Mouse (Mus musculus) frontal cortex, postnatal 36 days (tissue): ENCODE results near the gene 9130023H24Rik.
A peak's percentile ranks its signal among the peaks of the same experiment; 100 is the strongest.

Experiments
- DNase-seq, 2 experiments: peaks; one replicate each; pipeline ENCODE4 v3.0.0; 2022; ENCODE audit warnings: low spot score in 2 of 2

Gene 9130023H24Rik

DNA sequence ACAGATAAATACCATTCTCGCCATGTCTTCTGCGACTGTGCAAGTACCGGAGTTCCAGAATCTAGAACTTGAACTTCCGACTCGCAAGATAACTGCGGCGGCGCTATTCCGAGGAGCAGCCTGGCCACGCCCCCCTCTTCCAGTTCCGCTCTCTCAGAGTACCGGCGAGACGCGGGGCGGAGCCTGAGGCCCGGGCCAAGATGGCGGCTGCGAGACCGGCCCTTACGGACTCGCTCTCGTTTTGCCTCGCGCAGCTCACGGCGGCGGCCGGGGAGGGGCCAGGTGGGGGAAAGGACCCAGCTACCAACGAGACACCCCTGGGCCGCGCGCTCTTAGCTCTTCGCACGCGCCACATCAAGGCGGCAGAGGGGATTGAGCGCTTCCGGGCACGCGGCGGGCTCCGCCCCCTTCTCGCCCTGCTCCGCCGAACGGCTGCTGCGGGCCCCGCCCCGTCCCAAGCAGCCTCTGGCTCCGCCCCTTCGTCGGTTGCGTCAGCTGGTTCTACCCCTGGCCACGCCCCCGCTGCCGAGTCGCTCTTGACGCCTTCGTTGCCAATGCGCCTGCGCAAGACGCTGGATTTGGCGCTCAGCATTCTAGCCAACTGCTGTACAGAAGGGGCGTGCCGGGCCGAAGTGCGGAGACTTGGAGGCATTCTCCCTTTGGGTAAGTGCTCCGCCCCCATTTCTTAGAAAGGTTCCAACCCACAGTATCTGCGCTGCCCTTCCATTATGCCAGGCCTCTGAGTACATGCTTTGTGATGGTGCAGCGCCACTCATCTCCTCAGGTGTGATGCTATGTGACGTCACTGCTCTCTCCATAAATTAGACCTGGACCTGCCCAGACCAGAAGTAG is at the start of gene 9130023H24Rik:
Gene 9130023H24Rik (minus strand): TSS at position 105 of the 852 bp plus-strand sequence.
- DNase-seq = peak; percentile 99

DNA sequence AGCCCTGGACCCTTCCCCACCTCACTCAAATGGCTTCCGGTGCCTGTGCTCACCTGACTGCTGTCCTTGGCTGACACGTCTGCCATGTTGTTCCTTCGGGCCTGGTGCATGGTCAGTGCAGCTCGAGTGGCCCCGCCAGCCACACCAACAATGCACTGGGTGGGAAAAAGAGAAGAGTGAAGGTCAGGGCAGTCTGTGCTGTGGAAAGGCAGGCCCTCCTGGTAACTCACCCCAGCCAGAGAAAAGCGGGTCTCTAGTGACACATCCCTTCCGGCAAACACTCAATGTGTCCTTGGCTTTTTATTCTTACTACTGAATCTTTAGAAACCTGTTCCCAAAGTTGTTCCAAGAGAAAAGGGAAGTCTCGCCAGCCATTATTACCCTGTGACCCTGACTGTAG is 47.2 kb upstream of the 9130023H24Rik start:
- DNase-seq = no peak

DNA sequence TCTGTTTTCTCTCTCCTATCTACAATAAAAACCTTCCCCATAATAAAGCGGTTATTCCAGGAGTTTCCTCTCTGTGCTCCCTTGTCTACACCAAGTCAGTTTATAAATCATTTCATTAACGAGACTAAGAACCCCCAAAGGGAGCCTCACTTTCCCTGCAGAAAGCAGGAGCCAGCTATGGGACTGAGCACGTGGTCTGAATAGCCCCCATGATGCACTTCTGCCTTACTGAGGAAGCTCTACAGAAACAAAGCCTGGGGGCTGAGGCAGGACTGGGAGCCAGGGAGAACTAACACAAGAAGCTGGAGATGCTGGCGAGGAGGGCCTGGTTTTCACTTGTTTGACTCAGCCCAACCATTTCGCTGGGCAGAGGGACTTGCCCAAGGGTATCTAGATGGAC is 46.2 kb upstream of the 9130023H24Rik start:
- no peak for DNase-seq

DNA sequence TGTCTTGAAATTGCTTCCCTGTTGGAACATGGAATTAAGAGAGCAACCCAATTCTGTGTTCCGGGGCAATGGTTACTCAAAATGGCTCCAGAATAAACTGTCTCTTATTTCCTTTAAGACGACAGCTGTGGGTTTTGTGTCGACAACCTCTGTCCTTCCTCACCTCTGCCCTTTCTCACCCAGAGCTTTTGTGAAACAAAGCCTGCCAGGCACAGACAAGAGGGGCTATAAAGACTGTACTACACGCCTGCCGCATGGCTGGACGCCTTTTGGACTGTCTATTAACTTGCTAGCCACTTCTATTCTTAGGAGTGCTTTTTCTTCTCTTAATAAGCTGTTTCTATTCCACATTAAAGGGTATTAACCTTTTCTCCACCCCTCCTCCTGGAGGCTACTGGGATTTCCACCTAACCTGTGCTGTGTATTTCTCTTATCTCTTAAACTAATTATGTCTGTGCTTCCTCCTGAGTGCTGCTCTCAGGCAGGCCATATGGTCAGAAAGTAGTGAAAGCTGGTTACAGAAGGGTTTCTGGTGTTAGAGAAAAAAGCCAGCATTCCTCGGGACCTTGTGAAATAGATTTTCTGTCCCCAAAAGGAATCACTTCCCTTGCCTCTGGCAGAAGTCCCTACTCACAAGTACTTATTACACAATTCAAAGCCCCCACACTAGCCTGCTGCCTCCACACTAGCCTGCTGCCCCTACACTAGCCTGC is 44.9 kb upstream of the 9130023H24Rik start:
- no peak for DNase-seq

DNA sequence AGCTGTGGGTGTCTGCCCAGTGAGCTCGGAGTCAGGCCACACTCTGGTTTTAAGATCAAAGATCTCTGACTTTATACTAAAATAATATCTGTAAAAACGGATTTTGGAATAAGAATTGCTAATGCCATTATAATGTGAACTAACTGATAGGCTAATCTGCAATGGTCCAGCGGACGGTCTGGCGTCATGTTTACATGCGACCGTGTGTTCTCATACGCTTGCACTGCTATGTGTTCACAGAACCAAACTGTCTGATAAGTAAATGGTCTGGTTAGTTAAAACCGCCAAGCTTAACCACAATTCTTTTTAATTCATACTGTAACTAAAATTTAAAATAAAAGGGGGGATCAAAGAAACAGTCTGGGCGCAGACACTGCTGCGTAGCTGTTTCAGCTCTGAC is 43.9 kb upstream of the 9130023H24Rik start:
- DNase-seq = no peak

DNA sequence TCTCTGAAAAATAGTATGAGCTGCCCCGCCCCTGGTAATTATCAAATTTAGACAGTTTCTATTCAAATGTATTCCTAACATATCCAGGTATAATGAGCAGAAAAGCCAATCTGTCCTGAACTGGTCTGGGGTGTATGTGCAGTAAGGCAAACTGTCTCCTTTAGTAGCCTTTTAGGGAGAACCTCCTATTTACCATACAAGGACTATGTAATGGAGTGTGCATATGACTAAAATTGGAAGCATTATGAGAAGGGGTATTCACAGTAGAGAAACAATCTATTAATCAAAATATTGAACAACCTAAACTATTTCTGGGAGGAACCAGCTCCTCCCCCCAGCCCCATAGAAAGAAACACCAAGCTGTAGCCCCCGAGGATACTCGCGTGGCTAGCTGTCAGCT is 41.9 kb upstream of the 9130023H24Rik start:
- no peak for DNase-seq

DNA sequence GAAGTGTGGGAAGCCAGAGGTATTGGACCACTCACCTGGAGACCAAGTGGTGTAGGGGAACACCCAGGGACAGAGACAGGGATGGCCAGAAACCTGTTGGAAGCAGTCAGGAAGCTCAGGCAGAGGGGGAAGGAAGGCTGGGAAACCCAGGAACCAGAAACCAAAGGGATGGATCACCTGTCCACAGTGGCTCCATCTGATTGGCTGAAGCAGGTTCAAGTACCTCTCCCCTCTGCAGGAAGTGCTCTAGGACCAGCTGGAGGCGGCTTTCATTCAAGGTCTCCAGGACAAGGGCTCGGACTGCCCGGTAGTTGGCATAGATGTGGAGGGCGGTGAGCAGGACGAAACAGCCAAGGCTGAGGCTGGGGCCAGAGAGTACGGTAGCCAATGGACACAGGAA is 38.2 kb upstream of the 9130023H24Rik start:
- no peak for DNase-seq

DNA sequence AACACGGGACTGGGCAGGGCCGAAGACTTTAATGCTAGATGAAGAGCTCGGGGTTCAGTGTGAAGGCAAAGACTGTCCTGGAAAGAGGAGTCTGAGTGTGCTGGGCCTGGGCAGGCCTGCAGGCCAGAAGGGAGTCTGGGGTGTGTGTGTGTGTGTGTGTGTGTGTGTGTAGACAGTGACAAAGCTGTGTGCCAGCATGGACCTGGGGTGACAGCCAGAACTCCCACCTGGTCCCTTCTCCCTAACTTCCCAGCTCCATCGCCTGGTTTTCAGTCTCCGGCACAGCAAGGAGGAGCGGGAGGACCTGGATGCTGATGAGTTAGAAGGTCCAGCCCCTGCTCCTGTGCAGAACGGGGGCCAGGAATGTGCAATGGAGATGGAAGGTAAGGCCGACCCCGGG is 33.7 kb upstream of the 9130023H24Rik start:
- no peak for DNase-seq

DNA sequence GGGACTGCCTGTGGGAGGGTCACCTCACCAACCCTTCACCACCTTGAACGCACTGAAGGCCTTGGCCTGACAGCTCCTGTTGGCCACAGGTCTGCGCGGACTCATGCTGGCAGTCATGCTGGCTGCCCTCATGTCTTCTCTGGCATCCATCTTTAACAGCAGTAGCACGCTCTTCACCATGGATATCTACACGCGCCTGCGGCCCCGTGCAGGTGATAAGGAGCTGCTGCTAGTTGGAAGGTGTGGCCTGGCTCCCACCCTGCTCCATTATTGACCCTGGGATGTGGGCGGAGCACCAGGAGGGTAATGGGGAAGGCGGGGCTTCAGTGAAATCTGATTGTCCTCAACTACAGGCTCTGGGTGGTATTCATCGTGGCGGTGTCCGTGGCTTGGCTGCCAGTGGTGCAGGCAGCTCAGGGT is 32.6 kb upstream of the 9130023H24Rik start:
- DNase-seq = no peak

DNA sequence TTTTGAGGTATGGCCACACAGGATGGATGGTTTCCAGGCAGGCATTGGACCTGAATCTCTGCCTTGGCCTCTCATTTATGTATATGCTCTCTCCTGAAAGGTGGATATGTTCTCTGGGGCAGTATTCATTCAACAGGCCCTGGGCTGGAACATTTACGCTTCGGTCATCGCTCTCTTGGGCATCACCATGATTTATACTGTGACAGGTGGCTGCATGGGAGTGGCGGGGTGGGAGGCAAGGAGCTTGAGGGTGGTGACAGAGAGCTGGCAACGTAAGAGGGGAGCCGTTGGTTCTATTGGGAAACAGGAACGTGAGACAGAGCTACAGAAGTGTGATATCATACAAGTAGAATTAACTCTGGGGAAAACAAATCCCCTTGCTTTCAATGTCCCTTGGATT is 30.0 kb upstream of the 9130023H24Rik start:
- DNase-seq = no peak

DNA sequence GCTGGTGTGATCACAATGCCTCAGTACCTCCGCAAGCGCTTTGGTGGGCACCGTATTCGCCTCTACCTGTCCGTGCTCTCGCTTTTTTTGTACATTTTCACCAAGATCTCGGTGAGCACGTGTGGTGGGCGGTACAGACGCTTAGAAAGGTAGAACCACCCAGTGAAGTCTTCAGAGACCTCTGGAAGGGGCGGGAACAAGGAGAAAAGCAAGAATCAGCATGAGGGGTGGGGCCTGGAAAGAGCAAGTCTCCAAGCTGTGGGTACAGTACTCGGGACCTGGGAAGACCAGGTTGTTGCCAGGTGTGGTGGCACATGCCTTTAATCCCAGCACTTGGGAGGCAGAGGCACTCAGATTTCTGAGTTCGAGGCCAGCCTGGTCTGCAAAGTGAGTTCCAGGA is 29.6 kb upstream of the 9130023H24Rik start:
- DNase-seq = no peak

DNA sequence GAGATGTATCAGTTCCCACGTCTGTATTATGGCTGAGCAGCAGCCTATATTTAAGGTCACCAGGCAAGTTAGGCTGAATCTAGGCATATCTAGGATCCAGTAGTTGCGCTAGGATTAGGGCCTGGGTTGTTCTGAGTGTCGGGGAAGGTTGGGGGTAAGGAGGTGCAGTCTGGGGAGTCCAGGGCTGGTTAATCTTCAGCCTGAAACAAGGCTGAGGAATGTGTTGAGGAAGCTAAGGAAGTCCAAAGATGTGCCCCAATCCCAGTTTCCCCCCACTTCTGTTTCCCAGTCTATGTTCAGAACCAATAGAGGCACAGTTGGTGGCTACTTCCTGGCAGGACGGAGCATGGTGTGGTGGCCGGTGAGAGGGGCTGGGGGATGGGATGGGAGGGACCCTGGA is 28.2 kb upstream of the 9130023H24Rik start:
- DNase-seq = no peak

DNA sequence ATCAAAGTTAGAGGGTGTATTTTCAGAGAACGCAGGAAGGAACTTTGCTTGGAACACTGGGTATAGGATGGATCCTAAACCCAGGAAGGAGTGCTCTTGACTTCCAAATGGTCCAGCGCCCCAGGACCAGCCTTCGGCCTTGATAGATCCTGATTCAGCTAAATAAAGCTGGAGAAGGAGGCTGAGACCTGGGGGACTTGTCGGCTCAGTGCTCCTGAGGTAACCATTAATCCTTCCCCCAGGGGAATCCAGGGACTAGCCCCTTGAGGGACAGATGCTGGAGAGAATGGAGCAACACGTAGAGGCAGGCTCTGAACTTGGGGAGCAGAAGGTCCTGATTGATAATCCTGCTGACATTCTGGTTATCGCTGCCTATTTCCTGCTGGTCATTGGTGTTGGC is 27.6 kb upstream of the 9130023H24Rik start, which contains the start of gene Slc5a2:
Gene Slc5a2 (plus strand): TSS at position 247 of the 400 bp plus-strand sequence.
- no peak for DNase-seq

DNA sequence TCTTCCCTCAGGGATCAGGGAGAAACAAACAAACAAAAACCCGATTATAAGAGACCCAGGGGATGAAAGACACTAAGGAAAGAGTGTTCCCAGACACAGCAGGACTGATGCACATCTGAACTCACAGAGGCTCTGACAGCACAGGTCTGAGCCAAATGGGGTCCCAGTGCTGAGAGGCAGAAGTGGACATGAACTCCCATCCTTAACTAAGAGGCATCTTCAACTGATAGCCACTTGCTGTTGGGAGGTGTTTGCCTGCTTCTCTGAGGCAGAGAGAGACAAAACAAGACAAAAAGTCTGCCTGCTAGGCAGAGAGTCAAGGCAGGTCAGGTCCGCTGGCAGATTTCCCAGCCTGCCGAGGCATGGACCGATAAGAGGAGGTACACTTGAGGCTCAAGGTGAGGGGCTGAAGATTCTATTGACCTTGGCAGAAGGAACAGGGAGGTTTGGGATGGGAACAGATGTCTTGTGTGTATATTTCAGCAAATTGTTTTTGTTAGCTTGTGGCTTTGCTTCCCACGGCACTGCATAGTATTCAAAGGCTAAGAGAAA is 19.0 kb upstream of the 9130023H24Rik start:
- DNase-seq = no peak

DNA sequence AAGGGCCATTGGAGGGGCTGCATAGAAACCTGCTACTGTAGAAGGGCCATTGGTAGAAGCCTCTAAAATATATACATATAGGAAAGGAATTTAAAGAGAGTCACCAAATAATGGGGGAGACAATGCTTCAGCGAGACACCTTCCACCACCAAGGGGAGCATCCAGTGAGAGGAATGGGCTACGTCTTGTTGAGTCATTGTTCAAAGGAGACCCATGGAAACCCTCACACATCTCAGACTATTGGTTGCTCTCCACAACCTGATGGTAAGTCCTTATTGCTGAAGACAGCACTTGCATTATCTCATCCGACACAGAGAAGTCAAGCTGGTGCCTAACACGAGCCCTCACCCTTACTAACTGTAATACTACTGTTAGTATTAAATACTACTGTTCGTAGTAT is 17.9 kb upstream of the 9130023H24Rik start:
- DNase-seq = no peak

DNA sequence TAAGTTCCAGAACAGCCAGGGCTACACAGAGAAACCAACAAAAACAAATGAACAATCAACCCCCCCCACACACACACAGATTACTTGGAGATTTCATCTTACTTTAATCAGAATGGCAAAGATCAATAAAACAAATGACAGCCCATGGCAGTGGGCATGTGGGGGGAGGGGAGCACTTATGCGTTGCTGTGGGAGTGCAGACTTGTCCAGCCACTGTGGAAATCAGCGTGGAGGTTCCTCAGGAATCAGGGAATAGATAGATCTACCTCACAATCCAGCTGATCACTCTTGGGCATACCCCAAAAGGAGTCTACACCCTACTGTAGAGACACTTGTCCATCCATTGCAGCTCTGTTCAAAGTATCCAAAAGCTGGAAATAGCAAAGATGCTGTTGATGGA is 17.1 kb upstream of the 9130023H24Rik start:
- no peak for DNase-seq

DNA sequence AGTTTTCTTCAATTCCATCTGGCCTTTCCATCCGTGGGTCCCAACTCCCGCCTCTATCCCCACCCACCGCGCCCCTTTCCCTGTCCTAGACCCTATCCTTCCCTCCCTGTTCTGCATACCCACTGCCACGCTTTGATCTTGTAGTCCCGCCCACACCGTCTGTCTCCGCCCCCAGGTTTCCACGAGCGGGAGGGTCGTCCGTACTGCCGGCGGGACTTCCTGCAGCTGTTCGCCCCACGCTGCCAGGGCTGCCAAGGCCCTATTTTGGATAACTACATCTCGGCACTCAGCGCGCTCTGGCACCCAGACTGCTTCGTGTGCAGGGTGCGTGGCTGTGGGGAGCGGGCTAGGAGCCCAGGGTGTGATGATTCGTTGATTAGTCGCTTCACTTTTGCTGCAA is 14.8 kb upstream of the 9130023H24Rik start:
- peak; percentile 77 for DNase-seq

DNA sequence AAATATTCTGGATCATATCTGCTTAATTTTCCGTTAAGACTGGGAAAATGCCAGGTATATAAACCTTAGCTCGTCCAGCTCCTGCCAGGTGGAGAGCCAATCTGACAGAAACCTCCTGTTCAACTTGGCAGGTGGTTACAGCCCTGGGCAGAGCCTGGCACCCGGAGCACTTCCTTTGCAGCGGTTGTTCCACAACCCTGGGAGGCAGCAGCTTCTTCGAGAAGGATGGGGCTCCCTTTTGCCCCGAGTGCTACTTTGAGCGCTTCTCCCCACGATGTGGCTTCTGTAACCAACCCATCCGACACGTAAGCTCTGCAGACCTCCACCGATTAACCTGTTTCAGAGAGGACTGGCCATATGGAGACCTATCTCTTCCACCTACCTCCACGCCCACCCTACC is 14.1 kb upstream of the 9130023H24Rik start:
- no peak for DNase-seq

DNA sequence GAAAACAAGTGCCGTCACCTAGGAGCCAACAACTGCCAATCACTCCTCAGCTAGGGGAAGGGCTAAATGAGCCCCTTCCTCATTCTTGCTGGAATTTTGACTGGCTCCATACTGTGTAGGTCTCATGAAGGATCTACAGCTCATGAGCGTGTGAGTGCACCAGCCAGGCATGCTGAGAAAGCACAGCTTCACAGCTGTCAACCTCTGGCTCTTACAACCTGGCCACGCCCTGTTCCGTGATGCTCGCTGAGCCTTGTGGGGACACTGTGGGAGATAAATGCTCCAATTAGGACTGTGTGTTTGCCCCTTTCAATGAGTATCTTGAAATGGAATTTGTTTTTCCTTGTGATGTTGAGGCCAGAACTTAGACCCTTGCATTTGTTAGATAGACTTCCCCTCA is 12.2 kb upstream of the 9130023H24Rik start:
- no peak for DNase-seq

DNA sequence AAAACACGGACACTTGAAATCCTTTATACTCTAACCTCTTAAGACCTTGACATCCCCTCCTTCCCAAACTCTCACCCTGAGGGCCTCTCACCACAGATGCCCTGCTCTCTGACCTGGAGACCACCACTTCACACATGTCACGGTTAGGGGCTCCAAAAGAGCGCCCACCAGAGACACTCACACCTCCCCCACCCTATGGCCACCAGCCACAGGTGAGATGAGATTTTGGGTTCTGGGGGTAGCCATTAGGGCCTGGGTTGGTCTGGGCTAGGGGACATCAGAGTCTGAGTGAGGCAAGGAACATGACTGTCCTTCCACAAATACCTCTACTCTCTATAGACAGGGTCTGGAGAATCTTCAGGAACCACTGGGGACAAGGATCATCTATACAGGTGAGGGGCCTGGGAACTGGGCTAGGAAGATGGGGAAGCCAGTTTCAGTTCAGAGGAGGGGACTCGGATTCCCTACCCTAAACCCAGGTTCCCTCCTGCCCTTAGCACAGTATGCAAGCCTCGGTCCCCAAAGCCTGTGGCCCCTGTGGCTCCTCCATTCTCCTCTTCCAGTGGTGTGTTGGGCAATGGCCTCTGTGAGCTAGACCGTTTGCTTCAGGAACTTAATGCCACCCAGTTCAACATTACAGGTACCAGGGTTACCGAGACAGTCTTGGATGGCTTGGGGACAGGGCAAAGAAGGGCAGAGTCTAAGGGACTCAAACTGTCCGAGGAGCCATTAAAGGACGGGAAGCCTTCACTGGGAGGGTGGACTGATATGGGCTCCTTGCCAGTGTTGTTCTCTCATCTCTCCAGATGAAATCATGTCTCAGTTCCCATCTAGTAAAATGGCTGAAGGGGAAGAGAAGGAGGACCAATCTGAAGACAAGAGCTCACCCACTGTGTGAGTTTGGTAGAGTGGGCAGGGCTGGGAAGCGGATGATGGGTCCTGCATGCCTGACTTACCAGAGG is 10.5 kb upstream of the 9130023H24Rik start:
- no peak for DNase-seq

DNA sequence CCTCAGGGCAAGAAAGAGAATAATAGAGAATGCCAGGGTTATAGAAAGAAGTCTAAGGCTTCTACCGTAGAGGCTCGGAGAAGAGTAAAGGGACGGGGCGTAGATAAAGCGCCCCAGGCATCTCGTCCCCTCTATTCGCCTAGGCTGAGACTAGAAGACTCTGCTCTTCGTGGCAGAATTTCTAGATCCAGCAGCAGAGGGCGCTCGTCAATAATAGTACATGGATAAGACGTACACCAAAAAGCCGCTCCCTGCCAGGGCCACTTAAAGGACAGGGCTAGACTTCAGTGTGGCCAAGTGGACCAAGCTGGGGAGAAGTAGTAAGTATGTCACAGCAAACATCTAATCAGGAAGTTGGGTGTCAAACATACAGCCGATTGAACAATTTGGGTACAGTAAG is 9.6 kb upstream of the 9130023H24Rik start:
- peak; percentile 83 to 91 for DNase-seq
